Comparison of ENCODE assay signal across 11 mouse cellular contexts in genomic region chr1:151483568-151483967, GRCm38 (mm10). TPM values are rescaled to one million over a fixed set of nuclear protein-coding genes. Genes with fewer than 3 reads are reported as not detected.
DNase-seq lines count a peak whose midpoint lies in the region; ATAC-seq and TF ChIP-seq lines count a peak whose summit lies in the region.
"Had no signal": no experiment of that assay in that cellular context is flagged by ENCODE, and none has a peak within 500 bp of the region (broad histone marks: within the 10 kb centered on the region; RNA-seq: fewer than 3 reads in every experiment).

No protein-coding gene starts in this region.

- no peaks in the 10 kb centered on the region for H3K9me3 ChIP-seq in lung, postnatal 0 days (ENCODE audit: low read length)
- H3K9me3 ChIP-seq: heart, embryonic 13.5 days; stomach, embryonic 15.5 days had no signal

- no peaks in the 10 kb centered on the region for H3K4me1 ChIP-seq in lung, postnatal 0 days (ENCODE audit: insufficient read depth, low read depth, low read length)
- H3K4me1 ChIP-seq: stomach, embryonic 15.5 days had no signal

- no peak overlapping the region for H3K4me3 ChIP-seq in gastrocnemius, adult 2 months
- no peak overlapping the region for H3K4me3 ChIP-seq in lung, postnatal 0 days (ENCODE audit: low read depth, low read length)
- H3K4me3 ChIP-seq: heart, embryonic 13.5 days; stomach, embryonic 15.5 days had no signal

- peak; percentile 39; the same call in 1 of the 2 replicates for TF ChIP-seq CTCF in gastrocnemius, adult 2 months (IDR thresholded peaks at IDR 0.05)
- peak; percentile 66 for TF ChIP-seq CTCF in lung, postnatal 0 days (IDR thresholded peaks at IDR 0.05)

- intact Hi-C loops in gastrocnemius, adult 2 months (cut with DNase I): no loop called here

- ATAC-seq in lung, postnatal 0 days: 0 out of 2 replicates have a peak, but pooled peaks have one; percentile 14

- TF ChIP-seq EP300 in lung, postnatal 0 days (IDR thresholded peaks at IDR 0.05): no peak

- H3K4me2 ChIP-seq in lung, postnatal 0 days (replicated peaks; ENCODE audit: low read depth, low read length): no peak overlapping the region
- H3K4me2 ChIP-seq: heart, embryonic 13.5 days; stomach, embryonic 15.5 days had no signal

- WGBS in lung, postnatal 0 days: 59% methylated on average over 1 of the region's 1 CpGs

- H3K27me3 ChIP-seq in lung, postnatal 0 days (replicated peaks; ENCODE audit: insufficient read depth, low read length): no peaks in the 10 kb centered on the region
- H3K27me3 ChIP-seq: heart, embryonic 13.5 days; stomach, embryonic 15.5 days had no signal

- H3K36me3 ChIP-seq in lung, postnatal 0 days (ENCODE audit: insufficient read depth, low read length): no peaks in the 10 kb centered on the region

- no peak overlapping the region for H3K9ac ChIP-seq in lung, postnatal 0 days (replicated peaks; ENCODE audit: low read depth)
- H3K9ac ChIP-seq: heart, embryonic 13.5 days; stomach, embryonic 15.5 days had no signal

- DNase-seq in gastrocnemius, adult 2 months: peak; percentile 25
- DNase-seq in gastrocnemius, postnatal 4 days (ENCODE audit: low spot score in 2 of 2): no peak
- DNase-seq in A20 (ENCODE audit: low read depth, low spot score): peak; percentile 32
- peak; percentile 59 for DNase-seq in ZHBTc4 (ENCODE audit: low read depth, low spot score)
- DNase-seq in lung, postnatal 0 days (ENCODE audit: low spot score): no peak
- no peak for DNase-seq in urinary bladder, adult 18-20 months (ENCODE audit: low spot score in 2 of 2)
- no peak for DNase-seq in embryo, embryonic 10.5 days (ENCODE audit: low spot score)
- no peak for DNase-seq in ovary, postnatal 36 days (ENCODE audit: low spot score)

- H3K27ac ChIP-seq in gastrocnemius, adult 2 months: no peak overlapping the region
- no peak overlapping the region for H3K27ac ChIP-seq in lung, postnatal 0 days (ENCODE audit: low read length)
- H3K27ac ChIP-seq: heart, embryonic 13.5 days; macrophage; stomach, embryonic 15.5 days had no signal

RNA-seq across cellular contexts. Expression of gene Rnf2, which starts 17.2 kb away (rescaled TPM):
- total RNA-seq in gastrocnemius, adult 2 months (2021): 10 to 100 TPM; 16.0 to 19.2 TPM
- 10 to 100 TPM; 31.8 to 37.4 TPM for total RNA-seq in gastrocnemius, postnatal 4 days (2021)
- polyA plus RNA-seq in lung, postnatal 0 days (2015; fragmentation: Nextera tagmentation; extraction: Ambion mirVana): 41.9 TPM in 2 replicates

RNA-seq across cellular contexts. Expression of gene Trmt1l, which starts 55.2 kb away (rescaled TPM):
- 10 to 100 TPM; 15.3 to 18.7 TPM for total RNA-seq in gastrocnemius, adult 2 months (2021)
- 10 to 100 TPM; 14.5 to 17.4 TPM for total RNA-seq in gastrocnemius, postnatal 4 days (2021)
- polyA plus RNA-seq in lung, postnatal 0 days (2015; fragmentation: Nextera tagmentation; extraction: Ambion mirVana): 19.8 and 24.1 TPM in 2 replicates

RNA-seq across cellular contexts. Expression of gene Swt1, which starts 55.3 kb away (rescaled TPM):
- total RNA-seq in gastrocnemius, adult 2 months (2021): 10 to 100 TPM in 1 of 2 experiments, 1 to 10 TPM in 1; 7.1 to 12.0 TPM
- 1 to 10 TPM; 7.7 to 9.8 TPM for total RNA-seq in gastrocnemius, postnatal 4 days (2021)
- polyA plus RNA-seq in lung, postnatal 0 days (2015; fragmentation: Nextera tagmentation; extraction: Ambion mirVana): 75.3 and 92.6 TPM in 2 replicates

Comparison
In these comparisons a context has a peak if more than half of its experiments do, and no peak if none do; other contexts are left out.
1. DNase-seq: peak in gastrocnemius, adult 2 months (single experiment), A20 (single experiment) and ZHBTc4 (single experiment); none in gastrocnemius, postnatal 4 days (0 of 2), lung, postnatal 0 days (single experiment), urinary bladder, adult 18-20 months (0 of 2), embryo, embryonic 10.5 days (single experiment) and ovary, postnatal 36 days (single experiment).